Mouse (Mus musculus) v-Abl transformed pro-B cells (cell line): ENCODE data around the gene Cmya5.

Source experiments
- in situ Hi-C, 2 experiments: fragments of 400-800 bp; cut with MboI; formaldehyde crosslinking; loops; one replicate each; pipeline ENCODE4 v1.15.1; 2025; ENCODE audit not compliant: unreplicated experiment in 2 of 2

Cmya5 gene

GRCm38 (mm10) chr13:93000640-93001351 lies 143.7 kb downstream of the Cmya5 start:
- in situ Hi-C loops = no loop called here

GRCm38 (mm10) chr13:92999860-93000259 lies 144.7 kb downstream of the Cmya5 start:
- in situ Hi-C loops = loop anchor here in 1 of 2 experiments (10.0 to 25.0 kb wide), 3 partner anchors 612 to 715 kb away; partner anchors contain the start of genes Dhfr and Msh3

DNA sequence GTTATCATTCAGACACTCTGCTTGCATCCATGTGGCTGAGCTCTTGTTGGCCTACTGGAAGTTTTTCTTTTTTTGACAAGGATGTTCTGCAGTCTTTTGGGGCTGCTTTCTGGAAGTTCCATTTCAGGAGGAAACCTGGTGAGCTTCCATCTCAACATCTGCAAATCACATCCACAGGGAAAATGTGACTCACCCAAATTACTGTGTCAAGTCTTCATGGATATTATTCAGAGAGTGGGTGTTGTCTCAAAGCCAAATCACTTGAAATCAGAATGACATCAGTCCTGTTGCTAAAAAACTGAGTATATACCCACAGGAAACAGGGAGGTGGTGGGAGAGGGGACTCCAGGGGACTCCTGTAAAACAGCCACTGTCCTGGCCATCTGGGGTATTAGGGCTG lies 149.8 kb downstream of the Cmya5 start:
- in situ Hi-C loops = loop anchor here (5.0 to 25.0 kb wide), 4 partner anchors 242 to 720 kb away; partner anchors contain the start of genes Dhfr (in 1 of the 2) and Msh3 (in 1 of the 2)

DNA sequence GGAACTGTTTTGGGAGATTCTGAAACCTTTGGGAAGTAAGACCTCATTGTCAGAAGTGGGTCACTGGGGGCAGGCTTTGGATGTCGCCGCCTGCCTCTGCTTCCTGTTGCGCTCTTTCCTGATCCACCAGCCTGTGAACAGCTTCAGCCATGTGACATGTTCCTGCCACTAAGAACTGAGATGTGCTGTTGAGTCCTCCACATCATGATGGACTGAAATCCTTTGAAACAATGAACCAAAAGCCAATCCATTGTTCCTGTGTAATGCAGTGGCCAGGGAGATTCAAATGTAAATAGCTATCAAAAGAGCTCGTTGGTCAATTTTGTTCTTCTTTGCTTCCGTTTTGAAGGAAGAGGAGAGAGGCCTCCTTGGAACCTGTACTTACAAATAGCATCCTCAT lies 151.7 kb downstream of the Cmya5 start:
- in situ Hi-C loops = loop anchor here (5.0 to 25.0 kb wide), 4 partner anchors 241 to 722 kb away; partner anchors contain the start of genes Dhfr (in 1 of the 2) and Msh3 (in 1 of the 2)
